Mouse (Mus musculus) MEL (cell line): ENCODE data around the gene Sec63. TPM values are rescaled to one million over a fixed set of nuclear protein-coding genes. Genes with fewer than 3 reads are reported as not detected.

Source experiments
- DNase-seq: peaks from one replicate; pipeline ENCODE4 v3.0.0; 2011; ENCODE audit warnings: low read depth, low spot score
- H3K27ac ChIP-seq: 2 replicates; pipeline ENCODE4 v1.5.1; 2012; ENCODE audit warnings: low read depth, mild to moderate bottlenecking, control low read depth, low read length, moderate library complexity; ENCODE audit not compliant: control insufficient read depth
- H3K27me3 ChIP-seq, 2 experiments: fragments of 150-350 bp in 1 of 2; sonication (generic) in 1 of 2; 2 replicates each; pipeline ENCODE4 v1.6.1; 2012; ENCODE audit warnings: low read length in 2 of 2, mild to moderate bottlenecking in 2 of 2, improper control_type of control experiment in 1 of 2, moderate library complexity in 1 of 2; ENCODE audit not compliant: insufficient read depth in 2 of 2, control insufficient read depth in 1 of 2
- H3K36me3 ChIP-seq, 2 experiments: 2 replicates each; pipeline ENCODE4 v1.6.1; 2012 to 2014; ENCODE audit warnings: low read length in 2 of 2, improper control_type of control experiment in 1 of 2, inconsistent platforms in 1 of 2, mild to moderate bottlenecking in 1 of 2; ENCODE audit not compliant: insufficient read depth in 2 of 2, control insufficient read depth in 1 of 2
- H3K4me1 ChIP-seq, 2 experiments: fragments of 150-350 bp in 1 of 2; sonication (generic) in 1 of 2; 2 replicates each; pipeline ENCODE4 v1.6.1; 2012; ENCODE audit warnings: low read length in 2 of 2, improper control_type of control experiment in 1 of 2, mild to moderate bottlenecking in 1 of 2; ENCODE audit not compliant: insufficient read depth in 2 of 2, control insufficient read depth in 1 of 2
- H3K4me3 ChIP-seq, 2 experiments: fragments of 150-350 bp in 1 of 2; sonication (generic) in 1 of 2; 2 replicates each; pipeline ENCODE4 v1.5.1; 2012; ENCODE audit warnings: low read depth in 2 of 2, low read length in 2 of 2, mild to moderate bottlenecking in 2 of 2, moderate library complexity in 2 of 2, control low read depth in 1 of 2, improper control_type of control experiment in 1 of 2; ENCODE audit not compliant: control insufficient read depth in 1 of 2, insufficient read depth in 1 of 2
- H3K79me2 ChIP-seq: 2 replicates; pipeline ENCODE4 v1.6.1; 2012; ENCODE audit warnings: mild to moderate bottlenecking, low read length, moderate library complexity; ENCODE audit not compliant: control insufficient read depth, poor library complexity, insufficient read depth
- H3K9ac ChIP-seq: 2 replicates; pipeline ENCODE4 v1.6.1; 2012; ENCODE audit warnings: low read depth, mild to moderate bottlenecking, control low read depth, low read length, moderate library complexity; ENCODE audit not compliant: control insufficient read depth, poor library complexity, severe bottlenecking
- H3K9me3 ChIP-seq: fragments of 150-350 bp; sonication (generic); replicated peaks from 2 replicates; pipeline ENCODE4 v1.6.1; 2012; ENCODE audit warnings: mild to moderate bottlenecking, low read length, improper control_type of control experiment, moderate library complexity; ENCODE audit not compliant: insufficient read depth
- ELF1 ChIP-seq: IDR thresholded peaks from 2 replicates; pipeline ENCODE4 v1.6.1; 2014; ENCODE audit warnings: low read depth, mild to moderate bottlenecking, inconsistent platforms, low read length, improper control_type of control experiment, moderate library complexity
- GABPA ChIP-seq: IDR thresholded peaks from 2 replicates; pipeline ENCODE4 v1.6.1; 2012; ENCODE audit warnings: low read depth, mild to moderate bottlenecking, inconsistent platforms, low read length, improper control_type of control experiment, moderate library complexity
- GATA1 ChIP-seq: IDR thresholded peaks from 2 replicates; pipeline ENCODE4 v1.6.1; 2011; ENCODE audit warnings: low read depth, low read length, improper control_type of control experiment
- JUND ChIP-seq: IDR thresholded peaks from 2 replicates; pipeline ENCODE4 v1.6.1; 2011; ENCODE audit warnings: low read depth, mild to moderate bottlenecking, improper control_type of control experiment, low read length
- MAX ChIP-seq: IDR thresholded peaks from 2 replicates; pipeline ENCODE4 v1.6.1; 2011; ENCODE audit warnings: low read length, improper control_type of control experiment
- MAZ ChIP-seq: IDR thresholded peaks from 2 replicates; pipeline ENCODE4 v1.6.1; 2012; ENCODE audit warnings: low read depth, mild to moderate bottlenecking, inconsistent platforms, low read length, improper control_type of control experiment
- MXI1 ChIP-seq: IDR thresholded peaks from 2 replicates; pipeline ENCODE4 v1.6.1; 2011; ENCODE audit warnings: mild to moderate bottlenecking, low read depth, low read length, improper control_type of control experiment
- NRF1 ChIP-seq: IDR thresholded peaks from 2 replicates; pipeline ENCODE4 v1.6.1; 2014; ENCODE audit warnings: low read depth, mild to moderate bottlenecking, inconsistent platforms, low read length, improper control_type of control experiment, moderate library complexity; ENCODE audit not compliant: poor library complexity, insufficient read depth, severe bottlenecking
- SIN3A ChIP-seq: IDR thresholded peaks from 2 replicates; pipeline ENCODE4 v1.6.1; 2012; ENCODE audit warnings: low read length, improper control_type of control experiment, inconsistent platforms
- TBP ChIP-seq: IDR thresholded peaks from 2 replicates; pipeline ENCODE4 v1.8.0; 2011; ENCODE audit warnings: low read depth, low read length, improper control_type of control experiment
- TCF12 ChIP-seq: IDR thresholded peaks from 2 replicates; pipeline ENCODE4 v1.6.1; 2014; ENCODE audit warnings: low read depth, mild to moderate bottlenecking, inconsistent platforms, low read length, improper control_type of control experiment, moderate library complexity
- UBTF ChIP-seq: IDR thresholded peaks from 2 replicates; pipeline ENCODE4 v1.6.1; 2012; ENCODE audit warnings: low read depth, mild to moderate bottlenecking, inconsistent platforms, low read length, improper control_type of control experiment, moderate library complexity, borderline replicate concordance; ENCODE audit not compliant: insufficient read depth
- ZKSCAN1 ChIP-seq: IDR thresholded peaks from 2 replicates; pipeline ENCODE4 v1.6.1; 2012; ENCODE audit warnings: low read depth, mild to moderate bottlenecking, inconsistent platforms, low read length, improper control_type of control experiment, moderate library complexity
- polyA plus RNA-seq, 2 experiments: library from polyadenylated mRNA; stranded (reverse) in 1 of 2; unstranded in 1 of 2; fragments of >175 nt in 1 of 2; fragments of >200 nt in 1 of 2; gene quantifications; 2 replicates each; pipeline versions ENCODE4 v1.2.1 to v1.2.4; 2012; ENCODE audit warnings: low replicate concordance in 2 of 2, low read depth in 1 of 2; ENCODE audit not compliant: insufficient read length in 2 of 2, insufficient read depth in 1 of 2, missing spikeins in 1 of 2
- total RNA-seq: library from RNA; depleted of rRNA; stranded (reverse); fragments of 300-350 nt; gene quantifications from 2 replicates; pipeline ENCODE4 v1.2.3, GENCODE M21; 2012

Gene Sec63
- total and polyA plus RNA-seq, 3 experiments, result 16.1 to 119 (median 41.8) TPM

DNA sequence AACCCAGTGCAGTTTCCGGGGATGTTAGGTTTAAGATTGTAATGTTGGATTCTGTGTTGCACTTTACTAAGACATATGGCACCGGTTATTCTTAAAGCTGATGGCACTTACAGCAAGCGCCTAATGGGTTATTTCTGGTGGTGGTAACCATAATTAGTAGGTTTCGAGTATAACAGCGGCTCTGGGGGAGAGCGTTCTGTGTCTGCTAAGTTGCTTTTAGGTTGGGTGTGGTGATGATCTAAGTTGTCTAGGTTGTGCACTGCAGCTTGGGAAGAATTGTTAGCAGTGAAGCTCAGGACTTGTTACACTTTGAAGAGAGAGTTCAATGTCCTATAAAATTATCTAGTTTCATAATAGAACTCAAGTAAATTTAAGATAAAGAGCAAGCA, 1.4 kb downstream of the Sec63 start:
- Histone ChIP-seq H3K79me2 (peaks cover 46% of the 10 kb centered on the region), H3K27ac (peak overlapping the region; percentile 2), H3K9me3 (no peaks in the 10 kb centered on the region), H3K9ac (peak overlapping the region; percentile 97), H3K27me3 (peaks cover 2 to 9% of the 10 kb centered on the region in 2 experiments; a peak in 3 of 4 replicates), H3K4me1 (peaks cover 4 to 5% of the 10 kb centered on the region in 2 experiments; a peak in 3 of 4 replicates), H3K36me3 (peaks cover 2 to 17% of the 10 kb centered on the region in 2 experiments), H3K4me3 (peak overlapping the region; percentile 96 to 98)
- no peak for DNase-seq
- TF ChIP-seq SIN3A (peak; percentile 40; the same call in 1 of the 2 replicates), TBP (0 out of 2 replicates have a peak, but pooled peaks have one; percentile 13), JUND (no peak), TCF12 (no peak)

DNA sequence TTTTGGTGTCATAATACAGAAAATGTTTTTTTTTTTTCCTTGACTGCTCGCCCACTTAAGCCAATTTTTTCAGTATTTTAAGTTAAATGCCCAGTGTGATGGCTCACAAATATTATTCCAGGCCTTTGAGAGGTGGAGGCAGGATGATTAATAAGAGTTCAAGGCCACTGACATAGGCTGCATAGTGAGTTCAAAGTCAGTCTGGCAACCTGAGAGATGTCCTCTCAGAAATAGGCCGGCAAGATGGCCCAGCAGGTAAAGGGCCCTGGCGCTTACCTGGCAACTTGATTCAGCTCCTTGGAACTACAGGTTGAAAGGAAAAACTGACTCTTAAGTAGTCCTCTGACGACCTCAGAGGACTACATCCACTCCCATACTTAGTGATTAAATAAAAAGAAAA, 1.9 kb downstream of the Sec63 start:
- no peak for TF ChIP-seq MXI1
- no peak for TF ChIP-seq MAX
- TF ChIP-seq TCF12, result no peak
- no peak for TF ChIP-seq GABPA
- TF ChIP-seq UBTF, result no peak
- Histone ChIP-seq H3K9me3 (no peaks in the 10 kb centered on the region), H3K27me3 (peaks cover 1 to 5% of the 10 kb centered on the region in 2 experiments; a peak in 1 of 4 replicates), H3K4me3 (peak overlapping the region in 1 of 2 experiments; percentile 96; a peak in 3 of 4 replicates), H3K4me1 (peaks cover 4 to 5% of the 10 kb centered on the region in 2 experiments; a peak in 3 of 4 replicates), H3K9ac (peak overlapping the region; percentile 32), H3K79me2 (peaks cover 51% of the 10 kb centered on the region), H3K27ac (no peak overlapping the region), H3K36me3 (peaks cover 3 to 17% of the 10 kb centered on the region in 2 experiments)
- no peak for DNase-seq

DNA sequence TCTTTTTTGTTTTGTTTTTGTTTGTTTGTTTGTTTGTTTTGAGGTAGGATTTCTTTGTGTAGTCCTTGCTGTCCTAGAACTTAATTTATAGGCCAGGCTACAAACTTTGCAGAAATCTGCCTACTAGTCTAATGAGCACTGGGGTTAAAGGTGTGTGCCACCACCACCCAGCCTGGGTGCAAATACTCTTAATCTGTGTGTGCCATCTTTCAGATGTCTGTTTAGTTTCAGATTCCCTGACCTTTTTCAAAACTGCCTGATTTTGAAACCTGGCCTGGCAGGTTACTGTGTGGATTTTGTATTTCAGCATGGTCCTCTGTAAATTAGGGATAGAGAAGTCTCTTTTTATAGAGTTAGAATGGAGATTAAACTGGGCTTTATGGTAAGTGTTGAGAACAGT, 4.0 kb downstream of the Sec63 start:
- Histone ChIP-seq H3K4me1 (peaks cover 3 to 4% of the 10 kb centered on the region in 2 experiments; a peak in 3 of 4 replicates), H3K4me3 (no peak overlapping the region), H3K9me3 (no peaks in the 10 kb centered on the region), H3K9ac (no peak overlapping the region), H3K27ac (no peak overlapping the region), H3K79me2 (peaks cover 63% of the 10 kb centered on the region), H3K27me3 (no peaks in the 10 kb centered on the region), H3K36me3 (peaks cover 4 to 17% of the 10 kb centered on the region in 2 experiments)
- TF ChIP-seq JUND, result no peak
- no peak for DNase-seq

DNA sequence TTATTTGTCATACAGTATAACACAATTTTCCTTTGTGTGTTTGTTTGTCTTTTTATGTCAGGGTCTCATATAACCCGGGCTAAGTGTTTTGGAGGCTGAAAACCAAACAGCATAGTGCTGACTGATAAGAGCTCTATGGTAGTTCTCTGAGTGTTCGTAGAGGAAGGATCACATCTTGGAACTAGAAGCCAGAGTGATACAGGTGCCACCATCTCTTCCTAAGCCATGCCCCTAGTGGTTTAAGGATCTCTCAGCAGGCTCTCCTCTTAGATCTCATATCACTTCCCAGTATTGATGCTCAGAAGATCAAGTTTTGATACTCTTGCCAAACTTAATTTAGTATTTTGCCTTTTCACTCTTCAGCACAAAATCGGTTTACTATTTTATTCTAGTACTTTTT, 14.2 kb downstream of the Sec63 start:
- peak; percentile 20 for DNase-seq
- TF ChIP-seq GATA1 (no peak), ELF1 (no peak), MXI1 (no peak), NRF1 (no peak), TCF12 (no peak), MAZ (no peak), ZKSCAN1 (no peak)
- Histone ChIP-seq H3K9ac (no peak overlapping the region), H3K27me3 (no peaks in the 10 kb centered on the region), H3K4me3 (no peak overlapping the region), H3K79me2 (peaks cover 38% of the 10 kb centered on the region), H3K9me3 (no peaks in the 10 kb centered on the region), H3K4me1 (peaks cover 0 to 6% of the 10 kb centered on the region in 2 experiments; a peak in 2 of 4 replicates), H3K27ac (no peak overlapping the region), H3K36me3 (peaks cover 0 to 10% of the 10 kb centered on the region in 2 experiments; a peak in 3 of 4 replicates)
